Mouse (Mus musculus) limb, embryonic 15.5 days (tissue): ENCODE data around the gene Foxd2. TPM values are rescaled to one million over a fixed set of nuclear protein-coding genes. Genes with fewer than 3 reads are reported as not detected.

Experiments
- ATAC-seq: fragments of 200-750 bp; cut with Nextera tagmentation; 2 replicates; pipeline ENCODE4 v1.8.0; 2017; ENCODE audit warnings: low read depth, moderate TSS enrichment; ENCODE audit not compliant: insufficient number of reproducible peaks, low FRiP score, low TSS enrichment
- H3K27ac ChIP-seq: fragments of 300-500 bp; sonication (generic); 2 replicates; pipeline ENCODE4 v1.5.1; 2015; ENCODE audit warnings: moderate library complexity, mild to moderate bottlenecking, inconsistent platforms
- H3K27me3 ChIP-seq: fragments of 300-500 bp; sonication (generic); 2 replicates; pipeline ENCODE4 v1.6.1; 2015; ENCODE audit warnings: inconsistent platforms
- H3K36me3 ChIP-seq: fragments of 300-500 bp; sonication (generic); 2 replicates; pipeline ENCODE4 v1.6.1; 2015; ENCODE audit warnings: inconsistent platforms
- H3K4me1 ChIP-seq: fragments of 300-500 bp; sonication (generic); 2 replicates; pipeline ENCODE4 v1.6.1; 2015; ENCODE audit warnings: inconsistent platforms
- H3K4me2 ChIP-seq: fragments of 300-500 bp; sonication (generic); 2 replicates; pipeline ENCODE4 v1.6.1; 2015; ENCODE audit warnings: mild to moderate bottlenecking, inconsistent platforms
- H3K4me3 ChIP-seq: fragments of 300-500 bp; sonication (generic); 2 replicates; pipeline ENCODE4 v1.5.1; 2015; ENCODE audit warnings: mild to moderate bottlenecking, inconsistent platforms
- H3K9ac ChIP-seq: fragments of 300-500 bp; sonication (generic); 2 replicates; pipeline ENCODE4 v1.6.1; 2015; ENCODE audit warnings: inconsistent platforms
- H3K9me3 ChIP-seq: fragments of 300-500 bp; sonication (generic); 2 replicates; pipeline ENCODE4 v1.6.1; 2016; ENCODE audit warnings: inconsistent platforms
- WGBS: fragments of 180-500 bp; shearing (Covaris S2); methylation state at CpG from one replicate; pipeline ENCODE4 v1.1.7; 2015; 5-methylcytosine and 5-hydroxymethylcytosine counted together
- polyA plus RNA-seq: library from polyadenylated mRNA; unstranded; fragments of >200 nt; fragmentation: Nextera tagmentation; extraction: Ambion mirVana; gene quantifications from 2 replicates; pipeline ENCODE4 v1.2.1, GENCODE M21; 2015

Foxd2 gene
- polyA plus RNA-seq = 0.60 and 0.96 TPM in 2 replicates

- peaks cover 97% of the 10 kb centered on the region for H3K27me3 ChIP-seq
- H3K4me1 ChIP-seq = peaks cover 31% of the 10 kb centered on the region
- no peaks in the 10 kb centered on the region for H3K36me3 ChIP-seq
- peak; percentile 90 for ATAC-seq
- under 1% methylated on average over 60 of the region's 64 CpGs for whole genome bisulfite sequencing
- H3K4me2 ChIP-seq = peak within 1 kb of the TSS; percentile 89
- peak within 1 kb of the TSS; percentile 72 for H3K27ac ChIP-seq
- H3K4me3 ChIP-seq = peak within 1 kb of the TSS; percentile 57
- H3K9me3 ChIP-seq = no peaks in the 10 kb centered on the region
- H3K9ac ChIP-seq = peak within 1 kb of the TSS; percentile 47
Observed at GRCm38 (mm10) chr4:114908829-114909601, at the start of gene Foxd2. Foxd2 (minus strand) TSS chr4:114908873.

GRCm38 (mm10) chr4:114958231-114958630 lies 49.6 kb upstream of the Foxd2 start:
- no peak overlapping the region for H3K4me2 ChIP-seq

GRCm38 (mm10) chr4:114957403-114957802 lies 48.7 kb upstream of the Foxd2 start:
- Histone ChIP-seq H3K27me3 (no peaks in the 10 kb centered on the region), H3K36me3 (peaks cover 6% of the 10 kb centered on the region), H3K4me3 (no peak overlapping the region), H3K9me3 (no peaks in the 10 kb centered on the region), H3K4me2 (no peak overlapping the region), H3K9ac (no peak overlapping the region), H3K27ac (no peak overlapping the region), H3K4me1 (no peaks in the 10 kb centered on the region)
- no peak for ATAC-seq

More at GRCm38 (mm10) chr4:114958231-114958630, 49.6 kb upstream of the Foxd2 start:
- no peak overlapping the region for H3K27ac ChIP-seq
- H3K36me3 ChIP-seq = peaks cover 13% of the 10 kb centered on the region
- no peaks in the 10 kb centered on the region for H3K27me3 ChIP-seq
- ATAC-seq = no peak
- no peak overlapping the region for H3K9ac ChIP-seq
- no peaks in the 10 kb centered on the region for H3K4me1 ChIP-seq
- no peak overlapping the region for H3K4me3 ChIP-seq
- no peaks in the 10 kb centered on the region for H3K9me3 ChIP-seq
- 70% methylated on average over 2 of the region's 2 CpGs for WGBS

- ATAC-seq = no peak
- 69% methylated on average over 3 of the region's 3 CpGs for WGBS
Observed at GRCm38 (mm10) chr4:114953172-114953571, 44.5 kb upstream of the Foxd2 start.

GRCm38 (mm10) chr4:114947852-114948481 lies 39.3 kb upstream of the Foxd2 start:
- Histone ChIP-seq H3K9ac (no peak overlapping the region), H3K4me1 (peaks cover 13% of the 10 kb centered on the region; the same call in 1 of the 2 replicates), H3K4me2 (no peak overlapping the region), H3K9me3 (no peaks in the 10 kb centered on the region), H3K36me3 (no peaks in the 10 kb centered on the region), H3K27me3 (peaks cover 66% of the 10 kb centered on the region), H3K4me3 (no peak overlapping the region), H3K27ac (no peak overlapping the region)
- no peak for ATAC-seq
- 39% methylated on average over 7 of the region's 7 CpGs for WGBS

More at GRCm38 (mm10) chr4:114953172-114953571, 44.5 kb upstream of the Foxd2 start:
- Histone ChIP-seq H3K4me1 (peaks cover 3% of the 10 kb centered on the region; the same call in 1 of the 2 replicates), H3K4me3 (no peak overlapping the region), H3K27me3 (peaks cover 22% of the 10 kb centered on the region), H3K27ac (no peak overlapping the region), H3K9ac (no peak overlapping the region), H3K36me3 (no peaks in the 10 kb centered on the region), H3K9me3 (no peaks in the 10 kb centered on the region), H3K4me2 (no peak overlapping the region)

GRCm38 (mm10) chr4:114947395-114947794 lies 38.7 kb upstream of the Foxd2 start:
- H3K36me3 ChIP-seq = no peaks in the 10 kb centered on the region
- 27% methylated on average over 6 of the region's 6 CpGs for WGBS
- H3K27me3 ChIP-seq = peaks cover 66% of the 10 kb centered on the region
- H3K4me1 ChIP-seq = peaks cover 16% of the 10 kb centered on the region; the same call in 1 of the 2 replicates
- ATAC-seq = no peak
- no peak overlapping the region for H3K27ac ChIP-seq
- H3K4me3 ChIP-seq = no peak overlapping the region
- H3K9me3 ChIP-seq = no peaks in the 10 kb centered on the region
- H3K9ac ChIP-seq = no peak overlapping the region
- H3K4me2 ChIP-seq = no peak overlapping the region

GRCm38 (mm10) chr4:114946416-114946815 lies 37.7 kb upstream of the Foxd2 start:
- Histone ChIP-seq H3K36me3 (no peaks in the 10 kb centered on the region), H3K9me3 (no peaks in the 10 kb centered on the region), H3K9ac (no peak overlapping the region), H3K4me1 (peaks cover 21% of the 10 kb centered on the region; the same call in 1 of the 2 replicates), H3K27ac (no peak overlapping the region), H3K27me3 (peaks cover 66% of the 10 kb centered on the region), H3K4me2 (no peak overlapping the region), H3K4me3 (no peak overlapping the region)
- WGBS = 82% methylated on average over 4 of the region's 4 CpGs
- no peak for ATAC-seq

- Histone ChIP-seq H3K9ac (no peak overlapping the region), H3K27ac (no peak overlapping the region), H3K36me3 (no peaks in the 10 kb centered on the region), H3K4me2 (no peak overlapping the region), H3K9me3 (no peaks in the 10 kb centered on the region), H3K4me3 (no peak overlapping the region), H3K27me3 (peaks cover 67% of the 10 kb centered on the region), H3K4me1 (peaks cover 21% of the 10 kb centered on the region; the same call in 1 of the 2 replicates)
- no peak for ATAC-seq
- 19% methylated on average over 5 of the region's 5 CpGs for WGBS
Observed at GRCm38 (mm10) chr4:114945021-114945420, 36.3 kb upstream of the Foxd2 start.

GRCm38 (mm10) chr4:114942583-114942982 lies 33.9 kb upstream of the Foxd2 start:
- Histone ChIP-seq H3K27me3 (peaks cover 63% of the 10 kb centered on the region), H3K9ac (no peak overlapping the region), H3K4me3 (no peak overlapping the region), H3K36me3 (no peaks in the 10 kb centered on the region), H3K27ac (no peak overlapping the region), H3K4me1 (peaks cover 16% of the 10 kb centered on the region; the same call in 1 of the 2 replicates), H3K9me3 (no peaks in the 10 kb centered on the region), H3K4me2 (no peak overlapping the region)
- ATAC-seq = peak; percentile 15; the same call in 1 of the 2 replicates
- 17% methylated on average over 8 of the region's 8 CpGs for WGBS

GRCm38 (mm10) chr4:114942112-114942511 lies 33.4 kb upstream of the Foxd2 start:
- Histone ChIP-seq H3K9ac (no peak overlapping the region), H3K4me2 (no peak overlapping the region), H3K4me3 (no peak overlapping the region), H3K27me3 (peaks cover 65% of the 10 kb centered on the region), H3K27ac (no peak overlapping the region), H3K9me3 (no peaks in the 10 kb centered on the region), H3K36me3 (no peaks in the 10 kb centered on the region), H3K4me1 (peaks cover 16% of the 10 kb centered on the region; the same call in 1 of the 2 replicates)
- ATAC-seq = no peak
- 33% methylated on average over 4 of the region's 4 CpGs for WGBS

GRCm38 (mm10) chr4:114941311-114941710 lies 32.6 kb upstream of the Foxd2 start:
- peaks cover 59% of the 10 kb centered on the region for H3K27me3 ChIP-seq
- H3K4me1 ChIP-seq = peaks cover 16% of the 10 kb centered on the region; the same call in 1 of the 2 replicates
- 69% methylated on average over 4 of the region's 4 CpGs for WGBS

GRCm38 (mm10) chr4:114938248-114938647 lies 29.6 kb upstream of the Foxd2 start:
- ATAC-seq = no peak
- Histone ChIP-seq H3K27ac (no peak overlapping the region), H3K4me1 (peaks cover 11% of the 10 kb centered on the region; the same call in 1 of the 2 replicates), H3K36me3 (no peaks in the 10 kb centered on the region), H3K9ac (no peak overlapping the region), H3K4me3 (no peak overlapping the region), H3K27me3 (peaks cover 50% of the 10 kb centered on the region), H3K9me3 (no peaks in the 10 kb centered on the region), H3K4me2 (no peak overlapping the region)
- WGBS = 52% methylated on average over 3 of the region's 3 CpGs

More at GRCm38 (mm10) chr4:114941311-114941710, 32.6 kb upstream of the Foxd2 start:
- Histone ChIP-seq H3K9me3 (no peaks in the 10 kb centered on the region), H3K9ac (no peak overlapping the region), H3K4me2 (no peak overlapping the region), H3K27ac (no peak overlapping the region), H3K36me3 (no peaks in the 10 kb centered on the region), H3K4me3 (no peak overlapping the region)
- no peak for ATAC-seq
